Mouse (Mus musculus) adrenal gland, adult 18-20 months (tissue): ENCODE data around the gene Slc29a3. TPM values are rescaled to one million over a fixed set of nuclear protein-coding genes. Genes with fewer than 3 reads are reported as not detected.

Experiments used
- DNase-seq, 2 experiments: peaks; one replicate each; pipeline ENCODE4 v3.0.0; 2021 to 2022; ENCODE audit warnings: low spot score in 2 of 2
- total RNA-seq, 2 experiments: library from RNA; stranded (reverse); gene quantifications; 1 replicate in 1 of 2; 2 replicates in 1 of 2; pipeline ENCODE4 v1.2.3; 2021

The Slc29a3 gene
- total RNA-seq, 2 experiments from 2014 or later = 19.4 to 57.7 TPM

DNA sequence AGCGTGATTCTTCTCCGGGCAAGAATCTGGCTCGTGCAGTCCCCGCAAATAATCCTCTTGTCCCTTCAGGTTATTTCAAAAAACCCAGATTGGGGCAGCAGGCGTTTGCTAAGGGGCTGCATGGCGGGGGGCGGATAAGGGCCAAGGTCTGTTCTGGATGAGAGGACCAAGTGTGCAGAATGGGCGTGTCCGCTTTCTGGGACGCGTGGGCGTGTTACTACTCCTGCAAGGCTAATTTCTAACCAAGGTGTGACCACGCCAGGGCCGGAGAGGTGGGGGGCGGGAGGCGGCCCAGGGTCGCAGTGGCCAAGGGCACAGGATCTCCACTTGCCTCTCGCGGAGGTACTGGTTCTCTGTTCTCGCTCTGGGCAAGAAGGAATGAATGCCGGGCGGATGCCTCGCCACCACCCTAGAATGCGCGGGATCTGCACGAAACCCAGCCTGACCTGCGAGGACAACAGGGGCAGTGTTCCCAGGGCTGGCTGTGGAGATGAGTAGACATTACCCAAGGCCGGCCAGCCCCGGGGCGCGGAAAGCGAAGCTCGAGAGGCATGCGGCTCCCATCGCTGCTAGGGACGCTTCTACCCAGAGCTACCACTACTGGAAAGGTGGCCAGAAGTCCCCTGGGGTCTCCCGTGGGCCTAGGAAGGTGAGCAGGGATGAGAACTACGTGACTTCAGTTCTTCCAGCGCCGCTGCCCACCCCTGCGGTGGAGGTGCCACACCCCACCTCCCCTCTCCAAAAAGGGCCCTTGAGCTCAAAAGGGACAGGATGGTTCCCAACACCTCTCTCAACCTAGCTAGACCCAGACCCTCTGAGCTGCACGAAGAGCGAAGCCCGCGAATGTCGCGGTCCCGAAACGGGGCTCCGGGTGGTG lies 66.6 kb downstream of the Slc29a3 start:
- peak in 1 of 2 experiments; percentile 12 for DNase-seq

DNA sequence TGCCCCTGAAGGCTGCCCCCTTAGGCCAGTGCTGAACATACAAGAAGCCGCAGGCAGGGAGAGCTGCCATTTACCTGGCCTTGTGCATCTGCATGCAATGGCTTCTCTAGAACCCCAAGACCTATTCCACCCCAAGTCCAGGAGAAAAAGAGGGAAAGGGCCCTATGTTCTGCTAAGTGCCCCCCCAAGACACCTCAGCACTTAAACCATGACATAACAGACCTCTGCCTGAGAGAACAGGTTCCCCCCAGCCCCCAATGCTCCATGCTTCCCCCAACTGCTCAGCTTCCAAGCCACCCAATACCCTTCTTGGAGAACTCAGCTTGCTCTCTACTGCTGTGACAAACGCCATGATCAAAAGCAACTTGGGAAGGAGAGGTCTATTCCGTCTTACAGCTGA lies 73.7 kb downstream of the Slc29a3 start:
- DNase-seq = no peak

DNA sequence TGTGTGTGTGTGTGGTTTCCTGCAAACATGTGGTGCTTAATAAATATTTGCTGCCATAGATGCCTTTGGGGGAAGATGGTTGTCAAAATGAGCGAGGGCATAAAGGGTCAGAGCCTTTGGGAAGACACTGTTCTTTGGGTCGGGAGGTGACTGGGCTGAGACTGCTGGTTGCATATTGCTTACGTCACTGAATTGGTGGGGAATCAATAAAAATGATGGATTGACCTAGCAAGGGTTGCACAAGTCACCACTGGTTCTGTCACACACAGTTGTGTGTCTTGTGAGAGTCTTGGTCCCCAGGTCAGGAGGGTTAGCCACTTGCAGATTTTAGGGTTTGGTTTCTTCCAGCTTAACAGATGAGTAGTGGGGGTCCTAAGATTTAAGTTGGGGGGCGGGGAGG lies 75.3 kb downstream of the Slc29a3 start:
- no peak for DNase-seq

DNA sequence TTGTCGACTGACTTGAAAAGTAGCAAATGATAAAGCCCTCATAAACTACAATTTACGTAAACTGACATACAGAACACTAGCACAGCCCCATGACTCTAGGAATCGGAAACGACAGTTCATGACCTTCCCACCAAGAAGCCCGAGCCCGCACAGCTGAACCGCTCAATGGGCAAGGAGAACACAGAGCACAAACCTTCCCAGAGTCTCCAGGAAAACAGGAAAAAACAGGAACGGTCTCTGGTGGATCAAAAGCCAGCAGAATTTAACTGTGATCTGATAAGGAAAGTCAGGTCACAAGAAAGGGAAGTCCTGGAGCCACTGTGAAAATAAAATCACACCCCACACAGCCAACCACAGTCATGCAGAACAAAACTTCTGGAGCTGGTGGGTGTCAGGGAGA lies 82.4 kb downstream of the Slc29a3 start:
- DNase-seq = no peak

DNA sequence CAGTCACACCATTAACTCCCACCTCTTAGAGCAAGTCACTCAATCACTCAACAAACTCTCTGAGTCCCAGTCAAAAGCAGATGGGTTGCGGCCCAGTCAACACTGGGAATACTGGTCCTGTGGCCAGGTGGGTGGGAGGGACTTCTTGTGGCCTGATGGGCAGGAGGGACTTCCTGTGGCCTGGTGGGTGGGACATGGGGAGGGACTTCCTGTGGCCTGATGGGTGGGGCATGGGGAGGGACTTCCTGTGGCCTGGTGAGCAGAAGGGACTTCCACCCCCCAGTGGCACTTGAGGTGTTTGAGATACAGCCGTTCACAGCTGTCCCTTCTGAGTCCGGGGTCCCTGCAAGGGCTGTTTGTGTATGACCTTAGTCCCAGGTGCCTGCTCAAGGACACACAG lies 84.0 kb downstream of the Slc29a3 start:
- no peak for DNase-seq

Other genes with a start within 250 kb of the Slc29a3 start
- gene Cdh23, start 56.3 kb downstream of the Slc29a3 start, total RNA-seq = 1 to 10 TPM; 1.3 to 1.8 TPM
- 1 to 10 TPM; 4.1 to 6.7 TPM for gene Unc5b, start 78.8 kb upstream of the Slc29a3 start, total RNA-seq